Mouse (Mus musculus): ENCODE results near the gene Jsrp1.

DNA sequence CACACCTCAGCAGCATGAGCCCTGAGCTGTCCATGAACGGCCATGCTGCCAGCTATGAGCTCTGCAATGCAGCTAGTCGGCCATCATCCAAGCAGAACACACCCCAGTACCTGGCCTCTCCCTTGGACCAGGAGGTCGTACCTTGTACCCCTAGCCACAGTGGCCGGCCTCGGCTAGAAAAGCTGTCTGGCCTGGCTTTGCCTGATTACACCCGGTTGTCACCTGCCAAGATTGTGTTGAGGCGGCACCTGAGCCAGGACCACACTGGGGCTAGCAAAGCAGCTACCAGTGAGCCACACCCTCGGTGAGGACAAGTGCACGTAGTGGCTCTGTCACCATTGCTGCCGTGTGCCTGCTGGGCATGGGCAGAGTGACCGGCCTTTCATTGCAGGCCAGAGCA, 27.3 kb downstream of the Jsrp1 start:
- TF ChIP-seq CTCF (IDR thresholded peaks at IDR 0.05; ENCODE audit: borderline replicate concordance, insufficient read depth, low read length) = no peak
- no peak for TF ChIP-seq POLR2A (IDR thresholded peaks at IDR 0.05; ENCODE audit: low read depth, low read length)
